Mouse (Mus musculus) liver, adult 2 months (tissue): ENCODE measurements around the gene Vegfc. TPM values are rescaled to one million over a fixed set of nuclear protein-coding genes. Genes with fewer than 3 reads are reported as not detected.

Experiments used
- DNase-seq: peaks from one replicate; pipeline ENCODE4 v3.0.0-alpha.2; 2011; ENCODE audit warnings: low read depth, low spot score; ENCODE audit errors: extremely low read depth
- H3K27ac ChIP-seq: fragments of 200-500 bp; replicated peaks from 2 replicates; pipeline ENCODE4 v1.5.1; 2012; ENCODE audit warnings: low read depth, mild to moderate bottlenecking, control low read depth, inconsistent platforms, low read length; ENCODE audit not compliant: insufficient read depth
- H3K27me3 ChIP-seq: fragments of 200-500 bp; 2 replicates; pipeline ENCODE4 v1.6.1; 2012; ENCODE audit warnings: mild to moderate bottlenecking, moderate library complexity, low read length, inconsistent platforms; ENCODE audit not compliant: control insufficient read depth, insufficient read depth
- H3K36me3 ChIP-seq: fragments of 200-500 bp; 2 replicates; pipeline ENCODE4 v1.6.1; 2012; ENCODE audit warnings: low read length, inconsistent platforms; ENCODE audit not compliant: control insufficient read depth, insufficient read depth
- H3K4me1 ChIP-seq: fragments of 200-500 bp; 2 replicates; pipeline ENCODE4 v1.6.1; 2011; ENCODE audit warnings: low read length; ENCODE audit not compliant: control insufficient read depth, insufficient read depth
- H3K4me3 ChIP-seq: fragments of 200-500 bp; 2 replicates; pipeline ENCODE4 v1.5.1; 2011; ENCODE audit warnings: low read depth, mild to moderate bottlenecking, control low read depth, low read length, moderate library complexity; ENCODE audit not compliant: insufficient read depth
- H3K79me2 ChIP-seq: fragments of 200-500 bp; 2 replicates; pipeline ENCODE4 v1.6.1; 2012; ENCODE audit warnings: inconsistent platforms, mild to moderate bottlenecking, low read length, moderate library complexity; ENCODE audit not compliant: control insufficient read depth, insufficient read depth
- H3K9ac ChIP-seq: fragments of 200-500 bp; 2 replicates; pipeline ENCODE4 v1.6.1; 2012; ENCODE audit warnings: low read depth, mild to moderate bottlenecking, control low read depth, inconsistent platforms, low read length
- CTCF ChIP-seq: fragments of 200-500 bp; IDR thresholded peaks from 2 replicates; pipeline ENCODE4 v1.5.1; 2011; ENCODE audit warnings: low read depth, low read length, control low read depth
- POLR2A ChIP-seq: fragments of 200-500 bp; IDR thresholded peaks from 2 replicates; pipeline ENCODE4 v1.6.1; 2011; ENCODE audit warnings: low read length, control low read depth; ENCODE audit not compliant: insufficient read depth; ENCODE audit errors: extremely low read depth
- whole genome bisulfite sequencing: fragments of 180-500 bp; shearing (Covaris S2); methylation state at CpG from one replicate; pipeline ENCODE4 v1.1.7; 2018; 5-methylcytosine and 5-hydroxymethylcytosine counted together
- polyA plus RNA-seq: library from polyadenylated mRNA; depleted of rRNA; stranded (reverse); fragments of >200 nt; gene quantifications from 2 replicates; pipeline ENCODE4 v1.2.3, GENCODE M21; 2012
- total RNA-seq: library from RNA; depleted of rRNA; stranded (reverse); fragments of >200 nt; gene quantifications from 2 replicates; pipeline ENCODE4 v1.2.3, GENCODE M21; 2014

Gene Vegfc
- total and polyA plus RNA-seq, 2 experiments: 1.1 to 2.5 TPM

DNA sequence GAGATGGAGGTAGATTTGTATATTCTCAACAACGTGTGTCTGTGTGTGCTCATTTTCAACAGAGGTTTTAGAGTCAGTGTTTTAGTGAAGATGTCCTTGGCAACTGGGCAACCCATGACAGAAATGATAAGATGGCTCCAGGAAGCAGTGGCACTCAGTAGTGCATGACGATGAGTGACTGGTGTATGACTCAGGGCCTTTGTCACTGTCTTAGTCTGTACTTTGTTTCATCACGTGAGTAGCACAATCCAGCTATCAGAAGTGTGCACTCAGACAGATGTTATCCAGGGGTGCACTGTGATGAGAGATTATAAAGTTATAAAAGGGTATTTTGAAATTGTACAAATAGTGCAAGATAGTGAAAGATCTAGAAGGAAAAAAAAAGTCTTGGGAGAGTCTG, 44.5 kb downstream of the Vegfc start:
- peak; percentile 31 for DNase-seq
- Histone ChIP-seq H3K4me1 (no peaks in the 10 kb centered on the region; the same call in 1 of the 2 replicates), H3K27me3 (no peaks in the 10 kb centered on the region), H3K4me3 (no peak overlapping the region), H3K27ac (no peak overlapping the region), H3K36me3 (no peaks in the 10 kb centered on the region), H3K79me2 (no peaks in the 10 kb centered on the region), H3K9ac (no peak overlapping the region)
- WGBS: 50% methylated on average over 3 of the region's 3 CpGs
- TF ChIP-seq POLR2A (no peak), CTCF (no peak)

DNA sequence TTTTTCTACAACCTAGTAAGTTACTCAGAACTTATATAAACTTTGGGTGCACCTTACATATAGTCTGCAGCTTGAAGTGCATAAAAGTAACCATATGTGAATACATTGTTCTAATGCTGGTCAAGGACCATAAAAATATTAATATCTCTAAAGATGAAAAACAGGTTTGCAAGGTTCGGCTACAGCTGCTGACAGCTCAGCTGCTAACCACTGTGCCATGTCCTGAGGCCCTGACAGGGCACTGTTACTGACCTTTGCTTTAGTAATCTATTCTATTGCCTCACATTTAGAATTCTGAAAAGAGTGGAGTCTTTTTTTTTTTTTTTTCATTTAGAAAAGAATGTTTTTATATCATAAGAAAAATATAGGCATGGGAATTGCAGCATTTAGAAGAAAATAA, 44.9 kb downstream of the Vegfc start:
- Histone ChIP-seq H3K4me3 (no peak overlapping the region), H3K27ac (no peak overlapping the region), H3K27me3 (no peaks in the 10 kb centered on the region), H3K79me2 (no peaks in the 10 kb centered on the region), H3K9ac (no peak overlapping the region), H3K36me3 (no peaks in the 10 kb centered on the region), H3K4me1 (no peaks in the 10 kb centered on the region; the same call in 1 of the 2 replicates)
- TF ChIP-seq POLR2A (no peak), CTCF (no peak)
- WGBS: 17% methylated on average over 1 of the region's 1 CpGs
- DNase-seq: peak; percentile 39

GRCm38 (mm10) chr8:54130558-54130957, 53.2 kb downstream of the Vegfc start:
- Histone ChIP-seq H3K9ac (no peak overlapping the region), H3K27me3 (no peaks in the 10 kb centered on the region), H3K36me3 (no peaks in the 10 kb centered on the region), H3K4me1 (no peaks in the 10 kb centered on the region), H3K27ac (no peak overlapping the region), H3K79me2 (no peaks in the 10 kb centered on the region), H3K4me3 (no peak overlapping the region)
- TF ChIP-seq POLR2A (no peak), CTCF (no peak)
- no peak for DNase-seq
- WGBS: over 99% methylated on average over 2 of the region's 2 CpGs

DNA sequence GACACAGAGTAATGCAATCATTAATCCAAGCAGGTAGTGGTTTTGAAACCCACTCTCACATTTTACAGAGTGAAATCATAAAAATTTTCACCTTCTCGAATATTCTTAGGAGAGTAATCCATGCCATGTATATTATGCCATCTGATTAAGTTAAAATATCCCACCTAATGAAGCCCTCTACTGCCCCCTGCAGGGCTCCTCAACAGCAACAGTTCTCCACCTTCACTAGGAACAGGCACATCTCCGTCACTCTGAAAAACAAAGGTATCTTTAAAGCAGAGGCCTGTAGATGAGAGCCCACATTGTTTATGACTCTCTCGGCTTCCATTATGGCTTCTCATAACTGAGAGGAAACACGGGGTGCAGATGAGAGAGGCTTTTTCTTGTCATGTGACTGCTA, 75.8 kb downstream of the Vegfc start:
- Histone ChIP-seq H3K79me2 (no peaks in the 10 kb centered on the region; the same call in 1 of the 2 replicates), H3K27me3 (no peaks in the 10 kb centered on the region), H3K4me1 (no peaks in the 10 kb centered on the region), H3K36me3 (no peaks in the 10 kb centered on the region), H3K9ac (no peak overlapping the region), H3K27ac (no peak overlapping the region), H3K4me3 (no peak overlapping the region)
- TF ChIP-seq CTCF: peak; percentile 65; the same call in 1 of the 2 replicates
- TF ChIP-seq POLR2A: no peak
- peak; percentile 50 for DNase-seq
- WGBS: 28% methylated on average over 4 of the region's 4 CpGs

- H3K9ac ChIP-seq: no peak overlapping the region
- H3K4me1 ChIP-seq: no peaks in the 10 kb centered on the region; the same call in 1 of the 2 replicates
- no peak overlapping the region for H3K27ac ChIP-seq
- no peak overlapping the region for H3K4me3 ChIP-seq
- H3K79me2 ChIP-seq: no peaks in the 10 kb centered on the region
- 57% methylated on average over 5 of the region's 5 CpGs for WGBS
- no peaks in the 10 kb centered on the region for H3K27me3 ChIP-seq
- DNase-seq: no peak
- no peak for TF ChIP-seq POLR2A
- no peak for TF ChIP-seq CTCF
- H3K36me3 ChIP-seq: no peaks in the 10 kb centered on the region
These were observed 86.1 kb downstream of the Vegfc start for GRCm38 (mm10) chr8:54163505-54163904.

- DNase-seq: no peak
- Histone ChIP-seq H3K36me3 (peaks cover 19% of the 10 kb centered on the region), H3K79me2 (no peaks in the 10 kb centered on the region), H3K27ac (no peak overlapping the region), H3K4me1 (no peaks in the 10 kb centered on the region), H3K9ac (no peak overlapping the region), H3K4me3 (no peak overlapping the region), H3K27me3 (no peaks in the 10 kb centered on the region)
- 90% methylated on average over 2 of the region's 2 CpGs for WGBS
- TF ChIP-seq CTCF: no peak
- no peak for TF ChIP-seq POLR2A
These were observed 107.9 kb downstream of the Vegfc start for GRCm38 (mm10) chr8:54185336-54185735.
